8 mouse cellular contexts compared by ENCODE assay signal in the genomic region with DNA sequence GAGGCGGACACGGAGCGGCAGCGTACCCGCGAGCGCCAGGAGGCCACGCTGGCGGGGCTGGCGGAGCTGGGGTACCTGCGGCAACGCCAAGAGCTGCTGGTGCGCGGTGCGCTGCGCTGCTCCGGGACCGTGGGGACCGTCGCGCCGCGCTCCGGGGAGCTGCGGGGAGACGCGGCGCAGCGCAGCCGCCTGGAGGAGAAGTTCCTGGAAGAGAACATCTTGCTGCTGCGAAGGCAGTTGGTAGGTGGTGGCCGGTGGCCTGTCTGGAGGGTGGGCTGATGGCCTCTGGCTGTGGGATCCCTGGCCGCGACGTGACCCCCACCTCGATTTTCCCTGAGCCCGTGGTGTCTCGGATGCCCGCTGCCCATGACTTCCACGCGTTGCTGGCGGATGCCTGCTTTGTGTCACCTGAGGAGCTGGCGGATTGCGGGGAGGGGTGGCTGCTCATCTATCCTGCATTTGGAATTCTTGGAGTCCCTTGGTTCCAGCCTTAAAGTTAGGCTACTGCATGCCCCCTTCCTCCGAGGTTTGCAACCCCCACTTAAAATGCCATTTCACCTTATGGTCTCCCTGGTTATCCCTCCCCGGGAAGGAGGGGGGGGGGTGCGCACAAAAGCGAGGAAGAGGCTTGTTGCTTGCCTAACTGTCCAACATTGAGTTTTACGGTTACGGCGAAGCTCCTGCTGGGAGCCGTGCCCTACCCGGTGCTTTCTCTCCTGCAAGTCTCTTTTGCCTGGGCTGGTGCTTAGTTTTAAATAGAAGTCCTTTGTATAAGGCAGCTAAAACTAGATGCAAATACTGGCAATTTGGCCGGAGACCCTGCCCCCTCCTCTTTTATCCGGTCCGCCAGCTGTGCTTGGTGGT. TPM values are rescaled to one million over a fixed set of nuclear protein-coding genes. Genes with fewer than 3 reads are reported as not detected.
DNase-seq lines count a peak whose midpoint lies in the region; ATAC-seq and TF ChIP-seq lines count a peak whose summit lies in the region.

No protein-coding gene starts in this region.

- no peak for TF ChIP-seq POLR2A in lung, adult 2 months (IDR thresholded peaks at IDR 0.05; ENCODE audit: borderline replicate concordance, extremely low read depth, low read depth, low read length)

- peak overlapping the region; percentile 100 for H3K4me2 ChIP-seq in intestine, postnatal 0 days (replicated peaks; ENCODE audit: low read depth)
- H3K4me2 ChIP-seq in lung, postnatal 0 days (replicated peaks; ENCODE audit: low read depth, low read length), result peak overlapping the region; percentile 99

- peak; percentile 43; the same call in 1 of the 2 replicates for ATAC-seq in intestine, postnatal 0 days
- peak; percentile 55 for ATAC-seq in lung, postnatal 0 days
- ATAC-seq in monocyte, adult 5-6 weeks (replicated peaks; ENCODE audit: insufficient number of reproducible peaks, low FRiP score, low TSS enrichment, poor library complexity, severe bottlenecking), result no peak

- no peak for TF ChIP-seq CTCF in lung, adult 2 months (IDR thresholded peaks at IDR 0.05; ENCODE audit: insufficient read depth, low read length)
- TF ChIP-seq CTCF in intestine, postnatal 0 days (IDR thresholded peaks at IDR 0.05; ENCODE audit: low read depth), result 0 out of 2 replicates have a peak, but pooled peaks have one; percentile 5
- TF ChIP-seq CTCF in lung, postnatal 0 days (IDR thresholded peaks at IDR 0.05), result peak; percentile 13; the same call in 1 of the 2 replicates

- no peak for TF ChIP-seq EP300 in lung, postnatal 0 days (IDR thresholded peaks at IDR 0.05)

- peak; percentile 21 for DNase-seq in lung, adult 2 months
- DNase-seq in lung, postnatal 36 days, result no peak
- DNase-seq in cerebellum, adult 18-20 months, result peak; percentile 48 to 55
- DNase-seq in frontal cortex, postnatal 25 days (ENCODE audit: low spot score in 2 of 2), result peak; percentile 12 to 13
- DNase-seq in lung, postnatal 0 days (ENCODE audit: low spot score), result peak; percentile 10
- peak; percentile 50 to 56 for DNase-seq in right cerebral cortex, postnatal 10 days (ENCODE audit: low spot score in 2 of 2)

- peak overlapping the region; percentile 64 for H3K27ac ChIP-seq in intestine, postnatal 0 days (ENCODE audit: low read depth, low read length)
- peak overlapping the region; percentile 54; the same call in 1 of the 2 replicates for H3K27ac ChIP-seq in lung, postnatal 0 days (ENCODE audit: low read length)

- peak overlapping the region; percentile 69 for H3K9ac ChIP-seq in intestine, postnatal 0 days (ENCODE audit: low read depth, low read length)
- H3K9ac ChIP-seq in lung, postnatal 0 days (replicated peaks; ENCODE audit: low read depth), result peak overlapping the region; percentile 50

- H3K9me3 ChIP-seq in intestine, postnatal 0 days (ENCODE audit: control insufficient read depth), result no peaks in the 10 kb centered on the region
- no peaks in the 10 kb centered on the region for H3K9me3 ChIP-seq in lung, postnatal 0 days (ENCODE audit: low read length)

- 2% methylated on average over 55 of the region's 56 CpGs for WGBS in lung, adult 2 months
- WGBS in intestine, postnatal 0 days, result under 1% methylated on average over 56 of the region's 56 CpGs
- 2% methylated on average over 47 of the region's 56 CpGs for WGBS in lung, postnatal 0 days

- H3K4me1 ChIP-seq in lung, adult 2 months (ENCODE audit: control insufficient read depth, insufficient read depth, low read length), result no peaks in the 10 kb centered on the region
- no peaks in the 10 kb centered on the region for H3K4me1 ChIP-seq in intestine, postnatal 0 days (replicated peaks; ENCODE audit: control insufficient read depth, insufficient read depth, low read length)
- H3K4me1 ChIP-seq in lung, postnatal 0 days (ENCODE audit: insufficient read depth, low read depth, low read length), result no peaks in the 10 kb centered on the region

- H3K27me3 ChIP-seq in intestine, postnatal 0 days (replicated peaks; ENCODE audit: control insufficient read depth, insufficient read depth, low read length), result peaks cover 12% of the 10 kb centered on the region
- H3K27me3 ChIP-seq in lung, postnatal 0 days (replicated peaks; ENCODE audit: insufficient read depth, low read length), result no peaks in the 10 kb centered on the region

- peak overlapping the region; percentile 64 for H3K4me3 ChIP-seq in lung, adult 2 months (replicated peaks; ENCODE audit: extremely low read depth, low read depth, low read length)
- H3K4me3 ChIP-seq in intestine, postnatal 0 days (ENCODE audit: low read depth, low read length), result peak overlapping the region; percentile 76
- H3K4me3 ChIP-seq in lung, postnatal 0 days (ENCODE audit: low read depth, low read length), result peak overlapping the region; percentile 75

- H3K36me3 ChIP-seq in intestine, postnatal 0 days (ENCODE audit: control insufficient read depth, insufficient read depth), result no peaks in the 10 kb centered on the region
- no peaks in the 10 kb centered on the region for H3K36me3 ChIP-seq in lung, postnatal 0 days (ENCODE audit: insufficient read depth, low read length)

RNA-seq across cellular contexts. Expression of gene Dact1, which starts 0.6 kb away (rescaled TPM):
- 7.5 and 8.7 TPM in 2 replicates for polyA plus RNA-seq in lung, adult 2 months (2012; rRNA removed)
- polyA plus RNA-seq in intestine, postnatal 0 days (2015; fragmentation: Nextera tagmentation; extraction: Ambion mirVana), result 4.8 and 5.1 TPM in 2 replicates
- polyA plus RNA-seq in lung, postnatal 0 days (2015; fragmentation: Nextera tagmentation; extraction: Ambion mirVana), result 4.0 and 5.5 TPM in 2 replicates
- 0.43 to 0.78 TPM in 2 of 3 replicates, not detected in the other for total RNA-seq in monocyte, adult 5-6 weeks (2017)
